Mouse (Mus musculus) layer of hippocampus, adult 2 months (tissue): ENCODE measurements around the gene Tmed9. TPM values are rescaled to one million over a fixed set of nuclear protein-coding genes. Genes with fewer than 3 reads are reported as not detected.
"Not testable (repeated sequence)": the region's sequence is repeated elsewhere in the genome, so short reads cannot be mapped to it uniquely, and the experiment has no call there.

ENCODE experiments used
- DNase-seq, 2 experiments: peaks; one replicate each; pipeline ENCODE4 v3.0.0; 2022; ENCODE audit warnings: low spot score in 2 of 2
- H3K27ac ChIP-seq: fragments of 200-600 bp; 2 replicates; pipeline ENCODE4 v1.8.1; 2022
- H3K4me3 ChIP-seq: fragments of 200-600 bp; 2 replicates; pipeline ENCODE4 v1.8.1; 2022; ENCODE audit warnings: mild to moderate bottlenecking
- CTCF ChIP-seq: fragments of 200-600 bp; conservative IDR thresholded peaks from 2 replicates; pipeline ENCODE4 v1.8.1; 2022; ENCODE audit warnings: antibody characterized with exemption, mild to moderate bottlenecking, moderate library complexity
- total RNA-seq, 2 experiments: library from RNA; stranded (reverse); gene quantifications; 2 replicates each; pipeline ENCODE4 v1.2.3; 2021

The Tmed9 gene
- total RNA-seq, 2 experiments from 2014 or later: 133 to 138 TPM

DNA sequence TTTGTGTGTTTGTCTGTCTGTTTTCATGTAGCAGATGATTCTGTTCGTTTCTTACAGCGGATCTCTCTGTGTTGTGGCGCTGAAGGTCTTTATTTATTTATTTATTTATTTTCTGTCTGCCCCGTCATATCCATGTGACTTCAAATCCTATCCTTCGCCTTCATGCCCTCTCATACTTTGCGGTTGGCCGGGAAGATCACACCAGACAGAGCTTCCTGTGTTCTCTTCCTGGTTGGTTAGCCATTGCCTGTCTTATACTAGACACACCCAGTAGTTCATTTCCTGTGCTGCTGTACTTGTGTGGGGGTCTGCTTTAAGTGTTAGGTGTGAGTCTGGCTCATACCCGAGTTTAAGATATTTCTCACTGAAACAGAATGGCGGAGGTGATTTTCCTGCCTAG, 27.1 kb downstream of the Tmed9 start:
- H3K27ac ChIP-seq: peak overlapping the region; percentile 91
- DNase-seq: no peak

GRCm38 (mm10) chr13:55601611-55602010, 28.1 kb downstream of the Tmed9 start:
- DNase-seq: peak; percentile 67 to 91
- TF ChIP-seq CTCF: peak; percentile 99
- Histone ChIP-seq H3K4me3 (no peak overlapping the region), H3K27ac (no peak overlapping the region)

More for the DNA sequence above, 27.1 kb downstream of the Tmed9 start:
- TF ChIP-seq CTCF: no peak
- H3K4me3 ChIP-seq: peak overlapping the region; percentile 79

DNA sequence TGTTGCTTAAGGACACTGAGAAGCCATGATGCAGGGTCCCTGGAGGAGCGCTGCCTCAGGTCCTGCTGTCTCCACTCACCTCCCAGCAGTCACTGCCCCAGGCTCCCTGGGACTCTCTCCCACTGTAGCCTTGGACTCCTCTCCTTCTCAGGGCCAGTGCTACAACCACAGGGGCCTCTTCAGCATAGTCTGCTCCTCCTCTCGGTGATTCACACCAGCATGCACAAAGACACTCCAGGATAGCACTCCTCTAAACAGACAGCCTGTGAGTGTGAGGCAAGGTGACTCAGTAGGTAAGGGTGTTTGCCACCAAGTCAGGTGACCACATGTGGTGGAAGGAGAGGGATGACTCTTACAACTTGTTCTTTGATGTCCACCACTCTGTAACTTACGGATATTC, 31.1 kb downstream of the Tmed9 start:
- no peak overlapping the region for H3K27ac ChIP-seq
- TF ChIP-seq CTCF: no peak
- no peak overlapping the region for H3K4me3 ChIP-seq
- DNase-seq: no peak

DNA sequence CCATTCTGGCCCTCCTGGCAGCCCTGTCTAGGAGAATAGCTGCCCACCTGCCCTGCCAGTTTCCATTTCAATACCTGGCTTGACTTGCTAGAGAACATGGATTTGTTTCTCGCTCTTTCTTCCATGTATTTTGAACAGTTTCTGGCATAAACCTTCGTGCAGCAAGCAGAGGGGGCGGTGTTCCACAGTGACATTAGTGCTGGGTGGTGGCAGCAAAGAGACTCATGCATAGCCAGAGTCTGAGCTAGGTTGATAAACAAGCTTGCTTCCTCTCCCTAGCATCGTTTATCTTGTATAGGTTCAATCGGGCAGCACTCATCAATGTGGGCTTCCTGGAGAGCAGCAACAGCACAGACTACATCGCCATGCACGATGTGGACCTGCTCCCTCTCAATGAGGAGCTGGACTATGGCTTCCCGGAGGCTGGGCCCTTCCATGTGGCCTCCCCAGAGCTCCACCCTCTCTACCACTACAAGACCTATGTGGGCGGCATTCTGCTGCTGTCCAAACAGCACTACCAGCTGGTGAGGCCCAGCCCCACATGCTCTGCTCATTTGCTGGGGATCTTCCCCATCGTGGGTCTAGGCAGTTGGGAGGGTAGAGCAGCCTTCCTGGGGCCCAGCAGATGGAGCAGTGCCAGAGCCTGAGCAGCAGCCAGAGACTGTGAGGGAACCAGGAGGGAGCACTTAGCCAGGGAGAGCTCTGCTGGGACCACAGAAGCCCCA, 33.5 kb downstream of the Tmed9 start:
- DNase-seq: peak; percentile 52 to 57
- no peak for TF ChIP-seq CTCF
- H3K4me3 ChIP-seq: no peak overlapping the region
- peak overlapping the region; percentile 84 for H3K27ac ChIP-seq

DNA sequence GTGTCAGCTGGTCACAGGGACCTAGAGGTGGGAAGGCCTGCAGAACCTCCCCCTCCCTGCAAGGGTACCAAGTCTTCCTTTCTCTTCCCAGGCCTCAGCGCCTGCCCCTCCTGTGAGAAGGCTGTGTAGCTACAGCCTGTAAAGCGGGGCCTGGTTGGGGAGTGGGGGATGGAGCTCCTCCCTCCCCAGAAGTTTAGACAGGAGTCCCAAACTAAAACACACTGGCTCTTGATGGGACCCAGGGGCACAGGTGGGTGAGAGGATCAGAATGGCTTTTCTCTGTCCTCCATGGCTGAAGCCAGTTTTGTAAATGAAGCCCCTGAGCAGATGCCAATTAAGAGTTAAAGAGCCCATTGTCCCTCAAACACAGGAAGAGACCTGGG, 34.1 kb downstream of the Tmed9 start:
- Histone ChIP-seq H3K4me3 (no peak overlapping the region), H3K27ac (peak overlapping the region; percentile 84)
- no peak for DNase-seq
- no peak for TF ChIP-seq CTCF

DNA sequence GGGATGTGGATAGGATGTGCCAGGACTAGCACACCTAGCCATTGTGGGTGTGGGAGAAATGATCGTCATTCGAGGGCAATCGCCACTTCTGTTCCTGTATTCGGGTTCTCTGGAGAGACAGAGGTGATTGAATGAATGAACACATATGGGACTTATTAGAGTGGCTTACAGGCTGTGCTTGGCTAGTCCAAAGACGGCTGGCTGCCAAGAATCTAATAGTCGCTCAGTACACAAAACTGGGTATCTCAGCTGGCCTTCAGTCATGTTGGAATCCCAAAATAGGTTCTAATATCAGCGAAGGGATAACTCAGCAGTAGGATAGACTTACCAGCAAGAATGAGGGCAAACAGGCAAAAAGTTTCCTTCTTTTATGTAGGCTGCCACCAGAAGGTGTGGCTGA, 38.5 kb downstream of the Tmed9 start:
- no peak for DNase-seq

GRCm38 (mm10) chr13:55613471-55613870, 39.9 kb downstream of the Tmed9 start:
- Histone ChIP-seq H3K27ac (no peak overlapping the region), H3K4me3 (no peak overlapping the region)
- no peak for DNase-seq
- no peak for TF ChIP-seq CTCF

More for the DNA sequence above, 38.5 kb downstream of the Tmed9 start:
- no peak for TF ChIP-seq CTCF
- H3K4me3 ChIP-seq: no peak overlapping the region
- no peak overlapping the region for H3K27ac ChIP-seq

DNA sequence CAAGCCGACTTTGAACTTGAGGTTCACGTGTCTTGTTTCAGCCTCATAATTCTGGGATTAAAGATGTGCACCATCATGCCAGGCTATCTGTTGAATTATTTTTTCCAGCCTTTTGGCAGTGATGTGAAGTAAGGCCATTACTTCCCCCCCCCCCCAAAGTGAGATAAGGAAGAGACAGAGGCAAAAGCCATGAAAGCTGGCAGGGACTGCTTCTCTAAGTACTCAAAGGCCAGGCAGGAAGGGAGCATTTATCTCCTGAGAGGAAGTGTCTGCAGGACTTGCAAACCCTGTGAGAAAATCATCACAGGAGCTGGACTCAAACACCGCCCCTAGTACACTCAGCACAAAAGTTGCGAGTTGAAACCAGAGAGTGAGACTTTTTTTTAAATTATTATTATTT, 45.8 kb downstream of the Tmed9 start:
- H3K27ac ChIP-seq: no peak overlapping the region
- no peak for TF ChIP-seq CTCF
- DNase-seq: no peak
- no peak overlapping the region for H3K4me3 ChIP-seq

DNA sequence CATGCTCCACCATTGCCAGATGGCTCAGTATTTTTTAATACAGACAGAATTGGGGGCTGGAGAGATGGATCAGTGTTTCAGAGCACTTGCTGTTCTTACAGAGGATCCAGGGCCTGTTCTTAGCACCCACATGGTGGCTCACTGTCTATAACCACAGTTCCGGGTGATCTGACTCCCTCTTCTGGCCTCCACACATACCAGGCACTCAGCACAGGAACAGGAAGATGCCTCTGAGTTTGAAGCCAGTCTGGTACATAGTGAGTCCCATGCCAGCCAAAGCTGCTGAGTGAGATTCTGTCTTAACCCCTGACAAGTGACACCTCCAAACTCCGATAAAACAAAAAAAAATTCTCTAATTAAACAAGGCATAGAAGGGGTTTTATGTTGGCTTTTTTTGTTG, 46.7 kb downstream of the Tmed9 start:
- no peak for TF ChIP-seq CTCF
- DNase-seq: no peak
- Histone ChIP-seq H3K4me3 (no peak overlapping the region), H3K27ac (no peak overlapping the region)

- H3K4me3 ChIP-seq: peak overlapping the region; percentile 90
- not testable (repeated sequence) for DNase-seq
- peak overlapping the region; percentile 99 for H3K27ac ChIP-seq
Measured at GRCm38 (mm10) chr13:55622156-55622648, 48.7 kb downstream of the Tmed9 start.

GRCm38 (mm10) chr13:55622649-55623541, 49.4 kb downstream of the Tmed9 start, which contains the start of gene Caml:
TSS of gene Caml (plus strand) at chr13:55623005.
- peak within 1 kb of the TSS; percentile 90 for H3K4me3 ChIP-seq
- peak; percentile 77 to 83 for DNase-seq
- TF ChIP-seq CTCF: no peak
- H3K27ac ChIP-seq: peak within 1 kb of the TSS; percentile 99

DNA sequence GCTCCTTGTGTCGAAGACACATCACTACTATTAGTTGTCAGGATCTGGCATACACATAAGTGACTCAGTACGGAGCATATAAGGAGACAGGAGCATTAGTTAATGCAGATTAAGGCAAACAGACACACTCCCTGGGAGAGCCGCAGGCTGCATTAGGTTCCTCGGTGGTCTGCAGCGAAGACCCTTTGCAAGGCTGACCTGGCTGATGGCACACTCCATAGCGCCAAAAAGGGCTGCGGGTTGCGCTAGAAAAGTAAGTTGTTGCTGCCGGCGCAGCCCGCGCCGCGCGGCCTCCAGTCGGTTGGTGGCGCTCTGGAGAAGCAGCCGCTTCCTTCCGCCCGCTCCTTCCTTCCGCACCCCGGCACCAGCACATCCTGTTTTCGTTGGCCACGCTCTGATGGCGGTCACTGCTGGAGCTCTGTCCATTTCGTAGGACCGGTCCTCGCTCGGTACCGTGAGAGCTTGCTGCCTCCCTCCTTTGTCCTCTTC, 61.2 kb downstream of the Tmed9 start, which contains the start of gene Ddx46:
Ddx46 (plus strand) TSS at position 389 of the 489 bp plus-strand sequence.
- Histone ChIP-seq H3K4me3 (peak within 1 kb of the TSS; percentile 89), H3K27ac (peak within 1 kb of the TSS; percentile 90)
- peak; percentile 98 for TF ChIP-seq CTCF

DNA sequence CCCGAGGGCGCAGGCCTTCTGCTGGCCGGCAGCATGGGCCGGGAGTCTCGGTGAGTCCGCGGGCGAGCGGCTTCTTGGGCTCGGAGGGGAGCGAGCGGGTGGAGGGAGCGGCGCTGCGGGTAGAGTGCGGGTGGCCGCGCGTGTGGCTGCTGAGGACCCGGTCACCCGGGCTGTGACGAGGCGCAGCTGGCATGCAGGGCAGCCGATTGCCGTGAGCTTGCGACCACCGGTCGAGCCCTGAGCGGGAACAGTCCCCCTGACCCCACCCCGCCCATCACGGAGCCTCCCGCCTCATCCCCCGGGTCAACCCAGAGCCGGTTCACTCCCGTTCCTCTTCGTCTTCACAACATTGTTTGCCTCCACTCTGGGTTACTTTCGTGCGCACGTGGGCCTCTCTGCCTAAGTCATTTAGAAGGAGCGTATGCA, 61.6 kb downstream of the Tmed9 start:
- TF ChIP-seq CTCF: no peak
- DNase-seq: no peak

More for the DNA sequence above, 61.2 kb downstream of the Tmed9 start, which contains the start of gene Ddx46:
- DNase-seq: peak; percentile 87 to 93

More for the DNA sequence above, 61.6 kb downstream of the Tmed9 start:
- Histone ChIP-seq H3K27ac (peak overlapping the region; percentile 90), H3K4me3 (peak overlapping the region; percentile 89)
